Comparison of ENCODE assay signal across 7 mouse cellular contexts in the genomic region with DNA sequence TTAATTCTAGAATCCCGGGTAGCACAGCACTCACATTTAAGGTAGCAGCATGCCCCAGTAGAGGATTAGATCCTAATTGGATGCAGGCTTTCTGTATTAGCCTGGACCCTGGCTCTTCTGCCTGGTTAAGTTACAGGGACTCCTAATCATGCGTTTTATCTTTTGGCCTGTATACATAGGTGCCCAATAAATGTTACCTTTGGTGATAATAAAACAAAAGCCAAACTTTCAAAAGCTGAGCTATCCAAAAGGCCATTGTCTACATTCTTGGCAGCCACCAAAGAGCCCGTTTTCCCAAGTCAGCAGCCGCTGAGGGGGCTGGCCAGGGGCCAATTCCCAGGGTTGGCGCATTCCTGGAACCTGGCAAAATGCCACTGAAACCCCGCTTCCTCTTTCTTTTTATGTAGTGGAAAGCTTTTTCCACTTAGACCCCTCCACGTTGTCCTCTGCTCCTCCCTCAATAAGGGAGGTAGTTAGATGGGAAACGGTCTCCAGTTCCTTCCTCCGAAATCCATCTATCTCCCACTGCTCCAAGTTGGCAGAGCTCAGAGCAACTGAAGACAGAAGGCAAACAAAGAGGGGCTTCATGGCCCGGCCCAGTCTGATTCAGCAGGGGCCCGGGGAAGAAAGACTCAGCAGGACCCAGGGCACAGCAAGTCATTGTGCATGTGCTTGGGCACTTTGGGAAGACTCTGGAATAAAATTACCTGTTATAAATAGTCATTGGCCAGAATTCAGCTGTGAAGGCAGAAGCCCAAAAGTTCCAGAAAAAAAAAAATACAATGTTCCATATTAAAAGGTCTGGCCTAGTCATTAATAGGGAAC.
A peak's percentile ranks its signal among the peaks of the same experiment; 100 is the strongest.
DNase-seq lines count a peak whose midpoint lies in the region; ATAC-seq and TF ChIP-seq lines count a peak whose summit lies in the region.

No protein-coding gene starts in this region.

- no peaks in the 10 kb centered on the region for H3K9me3 ChIP-seq in hindbrain, postnatal 0 days (ENCODE audit: low read length)
- H3K9me3 ChIP-seq in midbrain, embryonic 14.5 days (ENCODE audit: control insufficient read depth, low read length), result no peaks in the 10 kb centered on the region

- peaks cover 18% of the 10 kb centered on the region; the same call in 1 of the 2 replicates for H3K4me1 ChIP-seq in hindbrain, postnatal 0 days (ENCODE audit: insufficient read depth, low read length)
- peaks cover 50% of the 10 kb centered on the region for H3K4me1 ChIP-seq in midbrain, embryonic 14.5 days (ENCODE audit: control insufficient read depth, insufficient read depth, low read length)

- no peak for TF ChIP-seq CTCF in hindbrain, postnatal 0 days (IDR thresholded peaks at IDR 0.05; ENCODE audit: low read depth)
- no peak for TF ChIP-seq CTCF in left cerebral cortex, adult 2 months (IDR thresholded peaks at IDR 0.05)

- no peak overlapping the region for H3K9ac ChIP-seq in hindbrain, postnatal 0 days (replicated peaks; ENCODE audit: low read length)
- no peak overlapping the region for H3K9ac ChIP-seq in midbrain, embryonic 14.5 days (replicated peaks; ENCODE audit: low read length)

- WGBS in hindbrain, postnatal 0 days, result 14% methylated on average over 11 of the region's 11 CpGs
- 15% methylated on average over 11 of the region's 11 CpGs for WGBS in midbrain, embryonic 14.5 days

- DNase-seq in adrenal gland, postnatal 25 days, result peak; percentile 46
- peak; percentile 39 to 44 for DNase-seq in cerebellum, postnatal 36 days
- peak; percentile 42 for DNase-seq in gastrocnemius, postnatal 25 days
- DNase-seq in hindbrain, postnatal 0 days (ENCODE audit: low spot score), result peak; percentile 91
- peak; percentile 41 to 58 for DNase-seq in left cerebral cortex, adult 2 months (ENCODE audit: extremely low spot score in 1 of 2, low spot score in 2 of 2)
- peak; percentile 89 for DNase-seq in midbrain, embryonic 14.5 days
- DNase-seq in T-cell, adult 2 months (ENCODE audit: low spot score), result no peak

- peak overlapping the region; percentile 19 for H3K4me2 ChIP-seq in hindbrain, postnatal 0 days (ENCODE audit: low read depth, low read length)
- H3K4me2 ChIP-seq in midbrain, embryonic 14.5 days (ENCODE audit: low read length), result 0 out of 2 replicates have a peak overlapping the region, but pooled peaks have one; percentile 19

- no peaks in the 10 kb centered on the region for H3K27me3 ChIP-seq in hindbrain, postnatal 0 days (ENCODE audit: insufficient read depth, low read length)
- no peaks in the 10 kb centered on the region for H3K27me3 ChIP-seq in midbrain, embryonic 14.5 days (ENCODE audit: control insufficient read depth, insufficient read depth, low read length)

- ATAC-seq in hindbrain, postnatal 0 days, result peak; percentile 83
- peak; percentile 75 for ATAC-seq in midbrain, embryonic 14.5 days (ENCODE audit: low FRiP score, low TSS enrichment)

- H3K4me3 ChIP-seq in hindbrain, postnatal 0 days (ENCODE audit: low read length), result no peak overlapping the region
- no peak overlapping the region for H3K4me3 ChIP-seq in left cerebral cortex, adult 2 months
- H3K4me3 ChIP-seq in midbrain, embryonic 14.5 days (replicated peaks; ENCODE audit: low read depth, low read length), result no peak overlapping the region

- H3K27ac ChIP-seq in hindbrain, postnatal 0 days, result peak overlapping the region; percentile 65
- no peak overlapping the region for H3K27ac ChIP-seq in left cerebral cortex, adult 2 months
- H3K27ac ChIP-seq in midbrain, embryonic 14.5 days (replicated peaks; ENCODE audit: low read depth, low read length), result peak overlapping the region; percentile 50

- intact Hi-C loops in left cerebral cortex, adult 2 months (cut with DNase I), result no loop called here

- H3K36me3 ChIP-seq in hindbrain, postnatal 0 days (ENCODE audit: insufficient read depth, low read length), result no peaks in the 10 kb centered on the region
- no peaks in the 10 kb centered on the region for H3K36me3 ChIP-seq in midbrain, embryonic 14.5 days (ENCODE audit: control insufficient read depth, insufficient read depth, low read length)
